7 mouse cellular contexts compared by ENCODE assay signal in genomic region chr1:135374175-135374867, GRCm38 (mm10). TPM values are rescaled to one million over a fixed set of nuclear protein-coding genes. Genes with fewer than 3 reads are reported as not detected.
A peak's percentile ranks its signal among the peaks of the same experiment; 100 is the strongest.
DNase-seq lines count a peak whose midpoint lies in the region; ATAC-seq lines count a peak whose summit lies in the region.

No protein-coding gene starts in this region.

- peak; percentile 18; the same call in 1 of the 2 replicates for ATAC-seq in neural tube, embryonic 11.5 days (ENCODE audit: insufficient read depth, low FRiP score, low TSS enrichment)
- ATAC-seq in heart, embryonic 14.5 days (ENCODE audit: insufficient number of reproducible peaks, insufficient read depth, low FRiP score, low read depth): no peak
- peak; percentile 30; the same call in 1 of the 2 replicates for ATAC-seq in neural tube, embryonic 15.5 days (ENCODE audit: low FRiP score)

- peak; percentile 50 for DNase-seq in neural tube, embryonic 11.5 days (ENCODE audit: low spot score)
- DNase-seq in neural tube, embryonic 10.5 days (ENCODE audit: extremely low spot score, low spot score): no peak
- DNase-seq in cerebellum, adult 9-11 months: peak; percentile 72
- DNase-seq in kidney, postnatal 4 days: peak; percentile 43 to 64
- DNase-seq in spleen, postnatal 10 days (ENCODE audit: low spot score in 2 of 2): no peak

- H3K4me1 ChIP-seq in neural tube, embryonic 11.5 days (ENCODE audit: control insufficient read depth, insufficient read depth, low read length): peaks cover 11% of the 10 kb centered on the region
- peaks cover 22 to 28% of the 10 kb centered on the region in 2 experiments for H3K4me1 ChIP-seq in heart, embryonic 14.5 days (ENCODE audit: control insufficient read depth in 2 of 2, insufficient read depth in 2 of 2, low read length in 2 of 2)
- H3K4me1 ChIP-seq in neural tube, embryonic 15.5 days: peaks cover 42% of the 10 kb centered on the region

- H3K9me3 ChIP-seq in neural tube, embryonic 11.5 days (ENCODE audit: control insufficient read depth, low read length): no peaks in the 10 kb centered on the region
- H3K9me3 ChIP-seq in heart, embryonic 14.5 days (ENCODE audit: control insufficient read depth, low read length): no peaks in the 10 kb centered on the region
- no peaks in the 10 kb centered on the region for H3K9me3 ChIP-seq in neural tube, embryonic 15.5 days (replicated peaks)

- H3K36me3 ChIP-seq in neural tube, embryonic 11.5 days (ENCODE audit: control insufficient read depth, insufficient read depth, low read length): no peaks in the 10 kb centered on the region
- H3K36me3 ChIP-seq in heart, embryonic 14.5 days (ENCODE audit: control insufficient read depth, insufficient read depth, low read length): no peaks in the 10 kb centered on the region
- H3K36me3 ChIP-seq in neural tube, embryonic 15.5 days: 0 out of 2 replicates have a peak, but pooled peaks cover 3% of the 10 kb centered on the region

- H3K27ac ChIP-seq in neural tube, embryonic 11.5 days (ENCODE audit: low read depth, low read length): peak overlapping the region; percentile 77
- H3K27ac ChIP-seq in heart, embryonic 14.5 days (replicated peaks in 1 of 2; ENCODE audit: control insufficient read depth in 1 of 2, insufficient read depth in 1 of 2, low read depth in 2 of 2, low read length in 2 of 2): 0 out of 4 replicates have a peak overlapping the region, but pooled peaks have one; percentile 0 to 54
- peak overlapping the region; percentile 85 for H3K27ac ChIP-seq in neural tube, embryonic 15.5 days (replicated peaks)

- H3K9ac ChIP-seq in neural tube, embryonic 11.5 days (ENCODE audit: low read length): peak overlapping the region; percentile 93
- peak overlapping the region; percentile 82 for H3K9ac ChIP-seq in heart, embryonic 14.5 days (ENCODE audit: low read length)
- peak overlapping the region; percentile 83 for H3K9ac ChIP-seq in neural tube, embryonic 15.5 days (replicated peaks)

- H3K4me2 ChIP-seq in neural tube, embryonic 11.5 days (ENCODE audit: low read depth): peak overlapping the region; percentile 89
- peak overlapping the region; percentile 91 for H3K4me2 ChIP-seq in heart, embryonic 14.5 days (ENCODE audit: low read length)
- peak overlapping the region; percentile 90 for H3K4me2 ChIP-seq in neural tube, embryonic 15.5 days

- WGBS in neural tube, embryonic 11.5 days: 4% methylated on average over 19 of the region's 19 CpGs
- WGBS in heart, embryonic 14.5 days: 3% methylated on average over 19 of the region's 19 CpGs
- WGBS in neural tube, embryonic 15.5 days: 0% methylated on average over 19 of the region's 19 CpGs

- peak overlapping the region; percentile 75 for H3K4me3 ChIP-seq in neural tube, embryonic 11.5 days (ENCODE audit: low read depth, low read length)
- H3K4me3 ChIP-seq in heart, embryonic 14.5 days (ENCODE audit: control insufficient read depth in 1 of 2, insufficient read depth in 1 of 2, low read depth in 1 of 2, low read length in 2 of 2): peak overlapping the region; percentile 54 to 72
- H3K4me3 ChIP-seq in neural tube, embryonic 15.5 days (replicated peaks): peak overlapping the region; percentile 63

- no peaks in the 10 kb centered on the region for H3K27me3 ChIP-seq in neural tube, embryonic 11.5 days (ENCODE audit: control insufficient read depth, insufficient read depth, low read length)
- peaks cover 3% of the 10 kb centered on the region; the same call in 1 of the 2 replicates for H3K27me3 ChIP-seq in heart, embryonic 14.5 days (ENCODE audit: control insufficient read depth, insufficient read depth, low read length)
- H3K27me3 ChIP-seq in neural tube, embryonic 15.5 days (replicated peaks): no peaks in the 10 kb centered on the region

RNA-seq across cellular contexts. Expression of gene Shisa4, which starts 0.7 kb away (rescaled TPM):
- 40.4 and 41.4 TPM in 2 replicates for polyA plus RNA-seq in neural tube, embryonic 11.5 days (2014; fragmentation: Nextera tagmentation; extraction: Ambion mirVana)
- polyA plus RNA-seq in heart, embryonic 14.5 days (2014; fragmentation: Nextera tagmentation; extraction: Ambion mirVana): 16.7 and 22.5 TPM in 2 replicates
- 100 and 121 TPM in 2 replicates for polyA plus RNA-seq in neural tube, embryonic 15.5 days (2015; fragmentation: Nextera tagmentation; extraction: Ambion mirVana)

RNA-seq across cellular contexts. Expression of gene Lmod1, which starts 49.7 kb away (rescaled TPM):
- 0.35 and 0.37 TPM in 2 replicates for polyA plus RNA-seq in neural tube, embryonic 11.5 days (2014; fragmentation: Nextera tagmentation; extraction: Ambion mirVana)
- polyA plus RNA-seq in heart, embryonic 14.5 days (2014; fragmentation: Nextera tagmentation; extraction: Ambion mirVana): 0.51 and 1.2 TPM in 2 replicates
- polyA plus RNA-seq in neural tube, embryonic 15.5 days (2015; fragmentation: Nextera tagmentation; extraction: Ambion mirVana): 0.15 and 1.4 TPM in 2 replicates

RNA-seq across cellular contexts. Expression of gene Ipo9, which starts 56.0 kb away (rescaled TPM):
- 184 and 191 TPM in 2 replicates for polyA plus RNA-seq in neural tube, embryonic 11.5 days (2014; fragmentation: Nextera tagmentation; extraction: Ambion mirVana)
- 80.6 and 82.1 TPM in 2 replicates for polyA plus RNA-seq in heart, embryonic 14.5 days (2014; fragmentation: Nextera tagmentation; extraction: Ambion mirVana)
- polyA plus RNA-seq in neural tube, embryonic 15.5 days (2015; fragmentation: Nextera tagmentation; extraction: Ambion mirVana): 100 and 109 TPM in 2 replicates

Comparison
In these comparisons a context has a peak if more than half of its experiments do, and no peak if none do; other contexts are left out.
1. DNase-seq: peak in neural tube, embryonic 11.5 days (single experiment), cerebellum, adult 9-11 months (single experiment) and kidney, postnatal 4 days (2 of 2); none in neural tube, embryonic 10.5 days (single experiment) and spleen, postnatal 10 days (0 of 2).
2. H3K27ac ChIP-seq: peak in every context shown above with its lines; median percentile 85 in neural tube, embryonic 15.5 days; 77 in neural tube, embryonic 11.5 days; 27 in heart, embryonic 14.5 days.
3. Peak in every context shown above with its lines, with median percentiles within 50 percentile points of each other: H3K4me2 ChIP-seq, H3K4me3 ChIP-seq and H3K9ac ChIP-seq.